Mouse (Mus musculus): ENCODE measurements around the gene Usp48. TPM values are rescaled to one million over a fixed set of nuclear protein-coding genes. Genes with fewer than 3 reads are reported as not detected.

Usp48 gene
- polyA plus RNA-seq, 1 experiment = 14.6 TPM

DNA sequence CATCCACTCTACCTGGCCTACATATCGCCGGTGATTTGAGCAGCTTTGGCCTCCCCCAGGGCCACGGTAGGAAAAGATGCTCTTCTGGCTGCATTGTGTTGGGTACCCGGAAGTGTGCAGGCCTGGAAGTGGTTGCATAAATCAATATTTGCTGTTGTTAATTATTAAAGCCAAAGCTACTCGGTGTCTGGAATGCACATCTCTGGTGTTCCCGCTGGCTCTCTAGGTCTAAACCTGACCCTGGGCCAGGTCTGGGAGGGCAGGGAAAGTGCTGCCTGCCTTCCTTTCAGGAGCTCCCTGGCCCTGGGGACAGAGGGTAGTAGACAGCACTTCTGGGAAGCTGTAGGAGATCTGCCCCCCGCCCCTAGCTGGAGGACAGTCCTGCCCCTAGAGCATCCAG lies 113.0 kb downstream of the Usp48 start:
- H3K79me3 ChIP-seq (ENCODE audit: low read depth) = no peaks in the 10 kb centered on the region
- no peak overlapping the region for H3K4me3 ChIP-seq (ENCODE audit: insufficient read depth, poor library complexity, severe bottlenecking)
- no peaks in the 10 kb centered on the region for H3K36me3 ChIP-seq (ENCODE audit: control insufficient read depth, insufficient read depth)
- H3K27me3 ChIP-seq (ENCODE audit: control insufficient read depth, insufficient read depth, insufficient read length) = peaks cover 20% of the 10 kb centered on the region
- no peaks in the 10 kb centered on the region for H3K79me2 ChIP-seq (ENCODE audit: control insufficient read depth, insufficient read depth)
- no peak overlapping the region for H3ac ChIP-seq (ENCODE audit: control insufficient read depth, insufficient read length, low read depth)
- TF ChIP-seq FOSL1 (IDR thresholded peaks at IDR 0.05; ENCODE audit: insufficient read depth, low read length, poor library complexity, severe bottlenecking) = no peak
- TF ChIP-seq MYOD1 (IDR thresholded peaks at IDR 0.05; ENCODE audit: control insufficient read depth, insufficient read length, low read depth) = no peak
- no peak for TF ChIP-seq MYOG (IDR thresholded peaks at IDR 0.05; ENCODE audit: control insufficient read depth, extremely low read depth, insufficient read length)
- no peak for TF ChIP-seq USF1 (IDR thresholded peaks at IDR 0.05; ENCODE audit: low read depth)
- no peak for TF ChIP-seq MAX (IDR thresholded peaks at IDR 0.05)
- no peak for TF ChIP-seq CTCF (IDR thresholded peaks at IDR 0.05; ENCODE audit: control insufficient read depth, insufficient read depth, insufficient read length)
- no peak for TF ChIP-seq CEBPB (IDR thresholded peaks at IDR 0.05; ENCODE audit: low read depth)

DNA sequence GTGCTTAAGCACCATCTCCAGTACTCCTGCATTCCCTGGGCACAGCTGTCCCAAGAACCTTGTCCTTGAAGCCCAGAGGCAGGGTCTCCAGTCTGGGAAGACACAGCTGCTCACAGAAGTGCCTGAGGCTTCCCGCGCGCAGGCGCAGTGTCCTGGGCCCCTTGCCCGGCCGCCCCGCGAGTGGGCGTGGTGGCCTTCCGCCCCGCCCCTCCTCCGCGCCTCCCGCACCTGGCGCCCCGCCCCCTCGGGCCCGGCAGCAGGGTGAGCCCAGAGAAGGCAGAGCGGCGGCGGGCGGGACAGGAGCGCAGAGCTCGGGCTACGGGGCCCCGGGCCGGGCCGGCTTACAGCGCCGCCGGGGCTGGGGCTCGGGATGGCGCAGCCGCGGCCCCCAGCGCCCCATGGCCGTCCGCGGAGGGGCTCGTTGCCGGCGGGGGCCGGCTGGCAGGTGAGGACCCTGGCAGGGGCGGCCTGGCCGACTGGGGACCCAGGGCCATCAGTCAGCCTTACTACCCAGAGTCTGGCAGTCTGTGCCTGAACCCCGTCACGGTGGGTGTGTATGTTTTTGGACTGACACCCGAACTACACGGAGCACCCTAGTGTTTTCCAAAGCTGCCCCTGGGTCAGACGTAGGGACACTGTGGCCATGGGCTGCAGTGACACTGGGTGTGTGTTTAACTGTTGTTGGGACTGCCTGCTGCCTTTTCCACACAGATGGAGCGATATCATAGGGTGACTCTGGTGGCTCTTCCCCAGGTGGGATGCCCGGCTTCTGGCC lies 113.8 kb downstream of the Usp48 start:
- Histone ChIP-seq H3ac (ENCODE audit: control insufficient read depth, insufficient read length, low read depth) (peak overlapping the region; percentile 43), H3K4me3 (ENCODE audit: insufficient read depth, poor library complexity, severe bottlenecking) (peak overlapping the region; percentile 12), H3K79me2 (ENCODE audit: control insufficient read depth, insufficient read depth) (no peaks in the 10 kb centered on the region), H3K27me3 (ENCODE audit: control insufficient read depth, insufficient read depth, insufficient read length) (peaks cover 29% of the 10 kb centered on the region), H3K79me3 (ENCODE audit: low read depth) (no peaks in the 10 kb centered on the region), H3K36me3 (ENCODE audit: control insufficient read depth, insufficient read depth) (no peaks in the 10 kb centered on the region)
- TF ChIP-seq MYOD1 (IDR thresholded peaks at IDR 0.05; ENCODE audit: control insufficient read depth, insufficient read length, low read depth) (no peak), FOSL1 (IDR thresholded peaks at IDR 0.05; ENCODE audit: insufficient read depth, low read length, poor library complexity, severe bottlenecking) (no peak)

Other genes with a start within 250 kb of the Usp48 start
- 240 TPM for gene Cdc42, start 236.0 kb upstream of the Usp48 start, polyA plus RNA-seq (2012; fragmentation: generic; extraction: Trizol)
- not detected for gene Cela3a, start 184.0 kb upstream of the Usp48 start, polyA plus RNA-seq (2012; fragmentation: generic; extraction: Trizol)
- gene Cela3b, start 163.2 kb upstream of the Usp48 start, polyA plus RNA-seq (2012; fragmentation: generic; extraction: Trizol) = not detected
- 0.06 TPM for gene 1700013G24Rik, start 140.5 kb upstream of the Usp48 start, polyA plus RNA-seq (2012; fragmentation: generic; extraction: Trizol)
- gene Hspg2, start 125.0 kb upstream of the Usp48 start, polyA plus RNA-seq (2012; fragmentation: generic; extraction: Trizol) = 108 TPM
- not detected for gene Ldlrad2, start 19.2 kb upstream of the Usp48 start, polyA plus RNA-seq (2012; fragmentation: generic; extraction: Trizol)
- 1.3 TPM for gene Rap1gap, start 71.0 kb downstream of the Usp48 start, polyA plus RNA-seq (2012; fragmentation: generic; extraction: Trizol)
- 0.13 TPM for gene Alpl, start 202.6 kb downstream of the Usp48 start, polyA plus RNA-seq (2012; fragmentation: generic; extraction: Trizol)